Mouse (Mus musculus): ENCODE measurements at regions not wholly inside any gene's neighbourhood (a gene's known extent, or its start where the extent isn't known, plus 50 kb on each side); places are given as distances from the start of the nearest gene placed in this dataset.

- no peak for TF ChIP-seq CTCF (IDR thresholded peaks at IDR 0.05; ENCODE audit: extremely low read depth, insufficient read length, insufficient replicate concordance, low read depth, low read length)
- no peak for TF ChIP-seq POLR2A (IDR thresholded peaks at IDR 0.05; ENCODE audit: low read depth, low read length)
Measured at GRCm38 (mm10) chr14:24906916-24907315, 420.0 kb downstream of the Rps24 start.

Measured in small intestine, adult 2 months (tissue).